Mouse (Mus musculus) urinary bladder, postnatal 25 days (tissue): ENCODE measurements around the gene Prame.
"Not testable (repeated sequence)": the region's sequence is repeated elsewhere in the genome, so short reads cannot be mapped to it uniquely, and the experiment has no call there.

Experiments
- DNase-seq: peaks from one replicate; pipeline ENCODE4 v3.0.0; 2022; ENCODE audit warnings: low spot score

Gene Prame

GRCm38 (mm10) chrX:135627605-135628004, at the start of gene Prame:
Gene Prame, minus strand, starts transcription at chrX:135627705.
- no peak for DNase-seq

- DNase-seq: peak; percentile 4
These were observed 24.8 kb upstream of the Prame start for GRCm38 (mm10) chrX:135652173-135652772.

- not testable (repeated sequence) for DNase-seq
These were observed 26.0 kb downstream of the Prame start for GRCm38 (mm10) chrX:135601298-135602029.

- no peak for DNase-seq
These were observed 28.8 kb downstream of the Prame start, which contains the start of gene Nxf7 for GRCm38 (mm10) chrX:135598677-135599076. Gene Nxf7, minus strand, starts transcription at chrX:135598777.

- DNase-seq: no peak
These were observed 29.4 kb downstream of the Prame start for GRCm38 (mm10) chrX:135598096-135598495.

- DNase-seq: no peak
These were observed 51.1 kb downstream of the Prame start for GRCm38 (mm10) chrX:135576412-135576811.

GRCm38 (mm10) chrX:135574958-135575628, 52.4 kb downstream of the Prame start:
- not testable (repeated sequence) for DNase-seq

GRCm38 (mm10) chrX:135574261-135574957, 53.1 kb downstream of the Prame start:
- DNase-seq: not testable (repeated sequence)

- DNase-seq: peak; percentile 21
These were observed 58.0 kb downstream of the Prame start for GRCm38 (mm10) chrX:135569467-135569866.

- DNase-seq: not testable (repeated sequence)
These were observed 62.6 kb downstream of the Prame start for GRCm38 (mm10) chrX:135564934-135565333.
